Mouse (Mus musculus) ES-E14 (cell line): ENCODE measurements around the gene Fuom. TPM values are rescaled to one million over a fixed set of nuclear protein-coding genes. Genes with fewer than 3 reads are reported as not detected.
A peak's percentile ranks its signal among the peaks of the same experiment; 100 is the strongest.

Experiments used
- DNase-seq: peaks from one replicate; pipeline ENCODE4 v3.0.0-alpha.2; 2013; ENCODE audit warnings: low read depth, low spot score
- H3K27ac ChIP-seq: 2 replicates; pipeline ENCODE4 v1.5.1; 2012; ENCODE audit warnings: low read depth, mild to moderate bottlenecking, low read length, moderate library complexity, mixed read lengths; ENCODE audit not compliant: poor library complexity, insufficient read depth, severe bottlenecking
- H3K36me3 ChIP-seq: 2 replicates; pipeline ENCODE4 v1.6.1; 2012; ENCODE audit warnings: mild to moderate bottlenecking, low read length, moderate library complexity, mixed read lengths; ENCODE audit not compliant: control insufficient read depth, poor library complexity, insufficient read depth, severe bottlenecking
- H3K4me1 ChIP-seq, 2 experiments: fragments of 150-350 bp in 1 of 2; sonication (generic) in 1 of 2; 2 replicates each; pipeline ENCODE4 v1.6.1; 2012; ENCODE audit warnings: low read length in 2 of 2, mild to moderate bottlenecking in 1 of 2, mixed read lengths in 1 of 2; ENCODE audit not compliant: control insufficient read depth in 2 of 2, insufficient read depth in 2 of 2, poor library complexity in 1 of 2
- H3K4me3 ChIP-seq, 2 experiments: fragments of 150-350 bp in 1 of 2; sonication (generic) in 1 of 2; 2 replicates each; pipeline ENCODE4 v1.5.1; 2012; ENCODE audit warnings: low read length in 2 of 2, low read depth in 1 of 2, mild to moderate bottlenecking in 1 of 2, mixed read lengths in 1 of 2; ENCODE audit not compliant: insufficient read depth in 1 of 2, poor library complexity in 1 of 2, severe bottlenecking in 1 of 2
- H3K9ac ChIP-seq: 2 replicates; pipeline ENCODE4 v1.6.1; 2012; ENCODE audit warnings: low read depth, mild to moderate bottlenecking, low read length, mixed read lengths; ENCODE audit not compliant: poor library complexity, insufficient read depth, severe bottlenecking
- H3K9me3 ChIP-seq: fragments of 150-350 bp; sonication (generic); 2 replicates; pipeline ENCODE4 v1.6.1; 2012; ENCODE audit warnings: low read depth, mild to moderate bottlenecking, low read length; ENCODE audit not compliant: control insufficient read depth, insufficient read depth
- CHD2 ChIP-seq: IDR thresholded peaks from 2 replicates; pipeline ENCODE4 v1.6.1; 2014; ENCODE audit warnings: mild to moderate bottlenecking, low read depth, low read length, inconsistent platforms
- HCFC1 ChIP-seq: IDR thresholded peaks from 2 replicates; pipeline ENCODE4 v1.6.1; 2012; ENCODE audit warnings: low read length, inconsistent platforms, borderline replicate concordance; ENCODE audit not compliant: insufficient read depth
- MAFK ChIP-seq: IDR thresholded peaks from 2 replicates; pipeline ENCODE4 v1.6.1; 2014; ENCODE audit warnings: mild to moderate bottlenecking, low read depth, low read length, inconsistent platforms; ENCODE audit not compliant: insufficient read depth
- ZC3H11A ChIP-seq: IDR thresholded peaks from 2 replicates; pipeline ENCODE4 v1.6.1; 2012; ENCODE audit warnings: low read depth, mild to moderate bottlenecking, inconsistent platforms, low read length, borderline replicate concordance
- ZNF384 ChIP-seq: IDR thresholded peaks from 2 replicates; pipeline ENCODE4 v1.6.1; 2012; ENCODE audit warnings: low read depth, low read length, inconsistent platforms
- in situ Hi-C, 2 experiments: fragments of 600-800 bp; cut with MboI; formaldehyde crosslinking; loops; one replicate each; pipeline ENCODE4 v1.15.1; 2025; ENCODE audit warnings: low sequenced_read_pairs in 2 of 2, inconsistent platforms in 1 of 2; ENCODE audit not compliant: unreplicated experiment in 2 of 2
- total RNA-seq: library from RNA; depleted of rRNA; stranded (reverse); fragments of 300-350 nt; gene quantifications from 2 replicates; pipeline ENCODE4 v1.2.3, GENCODE M21; 2012

The Fuom gene
- total RNA-seq, 1 experiment = 6.6 TPM

GRCm38 (mm10) chr7:140067397-140067796 lies 34.8 kb downstream of the Fuom start:
- peaks cover 0 to 3% of the 10 kb centered on the region in 2 experiments; a peak in 1 of 4 replicates for H3K4me1 ChIP-seq
- H3K9ac ChIP-seq = no peak overlapping the region
- no peak overlapping the region for H3K4me3 ChIP-seq
- DNase-seq = no peak
- H3K36me3 ChIP-seq = no peaks in the 10 kb centered on the region
- no peak overlapping the region for H3K27ac ChIP-seq
- no peaks in the 10 kb centered on the region for H3K9me3 ChIP-seq
- in situ Hi-C loops = loop anchor here in 1 of 2 experiments (5.0 kb wide), 1 partner anchor 165 kb away; no protein-coding TSS in a partner anchor
- TF ChIP-seq ZC3H11A (no peak), ZNF384 (no peak), MAFK (no peak), HCFC1 (no peak), CHD2 (no peak)

GRCm38 (mm10) chr7:140063092-140063491 lies 39.1 kb downstream of the Fuom start:
- peak; percentile 83 for DNase-seq
- in situ Hi-C loops = no loop called here
- Histone ChIP-seq H3K27ac (no peak overlapping the region), H3K9ac (no peak overlapping the region), H3K36me3 (no peaks in the 10 kb centered on the region), H3K4me1 (peaks cover 0 to 9% of the 10 kb centered on the region in 2 experiments; a peak in 2 of 4 replicates), H3K4me3 (no peak overlapping the region), H3K9me3 (no peaks in the 10 kb centered on the region)
- TF ChIP-seq ZNF384 (no peak), CHD2 (no peak), HCFC1 (no peak), MAFK (no peak), ZC3H11A (peak; percentile 59)

- no peaks in the 10 kb centered on the region for H3K9me3 ChIP-seq
- H3K27ac ChIP-seq = no peak overlapping the region
- TF ChIP-seq HCFC1 = no peak
- TF ChIP-seq CHD2 = no peak
- no peak for TF ChIP-seq ZC3H11A
- no peak for TF ChIP-seq ZNF384
- no peak for TF ChIP-seq MAFK
- peaks cover 0 to 9% of the 10 kb centered on the region in 2 experiments; a peak in 2 of 4 replicates for H3K4me1 ChIP-seq
- no peak for DNase-seq
- H3K36me3 ChIP-seq = no peaks in the 10 kb centered on the region
- no peak overlapping the region for H3K9ac ChIP-seq
- in situ Hi-C loops = no loop called here
- no peak overlapping the region for H3K4me3 ChIP-seq
These were observed 39.9 kb downstream of the Fuom start for GRCm38 (mm10) chr7:140062307-140062706.

- Histone ChIP-seq H3K4me3 (peak overlapping the region; percentile 66 to 72; a peak in 3 of 4 replicates), H3K27ac (no peak overlapping the region), H3K36me3 (no peaks in the 10 kb centered on the region), H3K4me1 (peaks cover 0 to 9% of the 10 kb centered on the region in 2 experiments; a peak in 2 of 4 replicates), H3K9me3 (no peaks in the 10 kb centered on the region), H3K9ac (no peak overlapping the region)
- no peak for DNase-seq
- TF ChIP-seq ZC3H11A (no peak), MAFK (no peak), CHD2 (no peak), ZNF384 (no peak), HCFC1 (no peak)
- in situ Hi-C loops = no loop called here
These were observed 40.5 kb downstream of the Fuom start for GRCm38 (mm10) chr7:140061832-140062130.
